Mouse (Mus musculus) neural tube, embryonic 15.5 days (tissue): ENCODE results near the gene Rho. TPM values are rescaled to one million over a fixed set of nuclear protein-coding genes. Genes with fewer than 3 reads are reported as not detected.

Experiments used
- ATAC-seq: fragments of 200-750 bp; cut with Nextera tagmentation; 2 replicates; pipeline ENCODE4 v1.8.0; 2017; ENCODE audit warnings: mild to moderate bottlenecking, moderate TSS enrichment, moderate library complexity; ENCODE audit not compliant: low FRiP score
- H3K27ac ChIP-seq: fragments of 300-500 bp; sonication (generic); replicated peaks from 2 replicates; pipeline ENCODE4 v1.5.1; 2015; ENCODE audit warnings: mild to moderate bottlenecking, inconsistent platforms
- H3K27me3 ChIP-seq: fragments of 300-500 bp; sonication (generic); replicated peaks from 2 replicates; pipeline ENCODE4 v1.6.1; 2015; ENCODE audit warnings: inconsistent platforms
- H3K36me3 ChIP-seq: fragments of 300-500 bp; sonication (generic); 2 replicates; pipeline ENCODE4 v1.6.1; 2015; ENCODE audit warnings: inconsistent platforms
- H3K4me1 ChIP-seq: fragments of 300-500 bp; sonication (generic); 2 replicates; pipeline ENCODE4 v1.6.1; 2015; ENCODE audit warnings: inconsistent platforms
- H3K4me2 ChIP-seq: fragments of 300-500 bp; sonication (generic); 2 replicates; pipeline ENCODE4 v1.6.1; 2015; ENCODE audit warnings: inconsistent platforms, mild to moderate bottlenecking, moderate library complexity
- H3K4me3 ChIP-seq: fragments of 300-500 bp; sonication (generic); replicated peaks from 2 replicates; pipeline ENCODE4 v1.5.1; 2015; ENCODE audit warnings: mild to moderate bottlenecking, inconsistent platforms
- H3K9ac ChIP-seq: fragments of 300-500 bp; sonication (generic); replicated peaks from 2 replicates; pipeline ENCODE4 v1.6.1; 2015; ENCODE audit warnings: mild to moderate bottlenecking, inconsistent platforms
- H3K9me3 ChIP-seq: fragments of 300-500 bp; sonication (generic); replicated peaks from 2 replicates; pipeline ENCODE4 v1.6.1; 2016; ENCODE audit warnings: inconsistent platforms
- WGBS: fragments of 180-500 bp; shearing (Covaris S2); methylation state at CpG from one replicate; pipeline ENCODE4 v1.1.7; 2015; ENCODE audit warnings: mixed read lengths; 5-methylcytosine and 5-hydroxymethylcytosine counted together
- polyA plus RNA-seq: library from polyadenylated mRNA; unstranded; fragments of >200 nt; fragmentation: Nextera tagmentation; extraction: Ambion mirVana; gene quantifications from 2 replicates; pipeline ENCODE4 v1.2.1, GENCODE M21; 2015

Gene Rho
- polyA plus RNA-seq, 1 experiment from 2014 or later: 2.0 TPM

GRCm38 (mm10) chr6:115983306-115984038 lies 51.9 kb downstream of the Rho start:
- H3K27me3 ChIP-seq: no peaks in the 10 kb centered on the region; the same call in 1 of the 2 replicates
- no peak overlapping the region for H3K4me2 ChIP-seq
- H3K27ac ChIP-seq: peak overlapping the region; percentile 15
- no peaks in the 10 kb centered on the region for H3K36me3 ChIP-seq
- H3K9ac ChIP-seq: no peak overlapping the region
- H3K4me1 ChIP-seq: peaks cover 36% of the 10 kb centered on the region
- no peak overlapping the region for H3K4me3 ChIP-seq
- no peaks in the 10 kb centered on the region for H3K9me3 ChIP-seq
- 32% methylated on average over 12 of the region's 12 CpGs for WGBS
- ATAC-seq: no peak

GRCm38 (mm10) chr6:115984580-115984979 lies 53.0 kb downstream of the Rho start:
- no peak overlapping the region for H3K27ac ChIP-seq
- no peaks in the 10 kb centered on the region for H3K36me3 ChIP-seq
- H3K9ac ChIP-seq: no peak overlapping the region
- H3K4me3 ChIP-seq: no peak overlapping the region
- H3K27me3 ChIP-seq: no peaks in the 10 kb centered on the region; the same call in 1 of the 2 replicates
- ATAC-seq: no peak
- 55% methylated on average over 7 of the region's 7 CpGs for WGBS
- no peak overlapping the region for H3K4me2 ChIP-seq
- H3K9me3 ChIP-seq: no peaks in the 10 kb centered on the region
- H3K4me1 ChIP-seq: peaks cover 36% of the 10 kb centered on the region

GRCm38 (mm10) chr6:115985622-115986021 lies 54.1 kb downstream of the Rho start:
- ATAC-seq: no peak
- H3K27ac ChIP-seq: no peak overlapping the region
- no peak overlapping the region for H3K9ac ChIP-seq
- H3K4me2 ChIP-seq: no peak overlapping the region
- H3K27me3 ChIP-seq: peaks cover 3% of the 10 kb centered on the region; the same call in 1 of the 2 replicates
- no peaks in the 10 kb centered on the region for H3K9me3 ChIP-seq
- WGBS: 79% methylated on average over 9 of the region's 9 CpGs
- H3K4me1 ChIP-seq: peaks cover 36% of the 10 kb centered on the region
- no peak overlapping the region for H3K4me3 ChIP-seq
- no peaks in the 10 kb centered on the region for H3K36me3 ChIP-seq

- H3K9ac ChIP-seq: no peak overlapping the region
- H3K4me3 ChIP-seq: no peak overlapping the region
- no peak for ATAC-seq
- H3K36me3 ChIP-seq: no peaks in the 10 kb centered on the region
- H3K27me3 ChIP-seq: peaks cover 13% of the 10 kb centered on the region
- no peaks in the 10 kb centered on the region for H3K9me3 ChIP-seq
- 53% methylated on average over 12 of the region's 12 CpGs for WGBS
- 0 out of 2 replicates have a peak overlapping the region, but pooled peaks have one; percentile 13 for H3K4me2 ChIP-seq
- no peak overlapping the region for H3K27ac ChIP-seq
- H3K4me1 ChIP-seq: peaks cover 41% of the 10 kb centered on the region
Measured at GRCm38 (mm10) chr6:115986472-115987095, 55.0 kb downstream of the Rho start.

GRCm38 (mm10) chr6:115987096-115987747 lies 55.7 kb downstream of the Rho start:
- Histone ChIP-seq H3K9me3 (no peaks in the 10 kb centered on the region), H3K27me3 (peaks cover 19% of the 10 kb centered on the region), H3K9ac (no peak overlapping the region), H3K4me3 (no peak overlapping the region), H3K4me1 (peaks cover 46% of the 10 kb centered on the region), H3K4me2 (0 out of 2 replicates have a peak overlapping the region, but pooled peaks have one; percentile 13), H3K36me3 (no peaks in the 10 kb centered on the region), H3K27ac (no peak overlapping the region)
- WGBS: 36% methylated on average over 9 of the region's 9 CpGs
- no peak for ATAC-seq

GRCm38 (mm10) chr6:115989032-115989431 lies 57.5 kb downstream of the Rho start:
- H3K9ac ChIP-seq: no peak overlapping the region
- H3K4me2 ChIP-seq: 0 out of 2 replicates have a peak overlapping the region, but pooled peaks have one; percentile 1
- H3K4me1 ChIP-seq: peaks cover 55% of the 10 kb centered on the region
- H3K27ac ChIP-seq: no peak overlapping the region
- 68% methylated on average over 5 of the region's 5 CpGs for WGBS
- ATAC-seq: no peak
- H3K9me3 ChIP-seq: no peaks in the 10 kb centered on the region
- no peak overlapping the region for H3K4me3 ChIP-seq
- peaks cover 37% of the 10 kb centered on the region for H3K27me3 ChIP-seq
- H3K36me3 ChIP-seq: no peaks in the 10 kb centered on the region

- Histone ChIP-seq H3K4me1 (peaks cover 59% of the 10 kb centered on the region), H3K4me2 (no peak overlapping the region), H3K27ac (no peak overlapping the region), H3K36me3 (no peaks in the 10 kb centered on the region), H3K9me3 (no peaks in the 10 kb centered on the region), H3K27me3 (peaks cover 43% of the 10 kb centered on the region), H3K9ac (no peak overlapping the region), H3K4me3 (no peak overlapping the region)
- ATAC-seq: no peak
- 50% methylated on average over 4 of the region's 4 CpGs for whole genome bisulfite sequencing
Measured at GRCm38 (mm10) chr6:115989607-115990006, 58.1 kb downstream of the Rho start.

Other genes starting within 250 kb of the Rho start
- 1.6 and 1.8 TPM in 2 replicates for gene Tmem40, start 169.3 kb upstream of the Rho start, polyA plus RNA-seq
- gene Cand2, start 157.2 kb upstream of the Rho start, polyA plus RNA-seq: 9.8 and 12.2 TPM in 2 replicates
- gene Rpl32, start 123.0 kb upstream of the Rho start, polyA plus RNA-seq: 1,019 and 1,216 TPM in 2 replicates
- 2.7 and 3.0 TPM in 2 replicates for gene Efcab12, start 93.3 kb upstream of the Rho start, polyA plus RNA-seq
- gene Mbd4, start 78.4 kb upstream of the Rho start, polyA plus RNA-seq: 10.4 and 14.5 TPM in 2 replicates
- gene Ift122, start 78.3 kb upstream of the Rho start, polyA plus RNA-seq: 28.2 and 30.1 TPM in 2 replicates
- not detected in 2 replicates for gene H1foo, start 13.2 kb downstream of the Rho start, polyA plus RNA-seq
- gene Plxnd1, start 63.3 kb downstream of the Rho start, polyA plus RNA-seq: 8.8 and 9.8 TPM in 2 replicates